Mouse (Mus musculus) retina, postnatal 7 days (tissue): ENCODE data around the gene Atpaf1.

Source experiments
- DNase-seq: peaks from one replicate; pipeline ENCODE4 v3.0.0-alpha.2; 2012; ENCODE audit warnings: low read depth, low spot score

The Atpaf1 gene

DNA sequence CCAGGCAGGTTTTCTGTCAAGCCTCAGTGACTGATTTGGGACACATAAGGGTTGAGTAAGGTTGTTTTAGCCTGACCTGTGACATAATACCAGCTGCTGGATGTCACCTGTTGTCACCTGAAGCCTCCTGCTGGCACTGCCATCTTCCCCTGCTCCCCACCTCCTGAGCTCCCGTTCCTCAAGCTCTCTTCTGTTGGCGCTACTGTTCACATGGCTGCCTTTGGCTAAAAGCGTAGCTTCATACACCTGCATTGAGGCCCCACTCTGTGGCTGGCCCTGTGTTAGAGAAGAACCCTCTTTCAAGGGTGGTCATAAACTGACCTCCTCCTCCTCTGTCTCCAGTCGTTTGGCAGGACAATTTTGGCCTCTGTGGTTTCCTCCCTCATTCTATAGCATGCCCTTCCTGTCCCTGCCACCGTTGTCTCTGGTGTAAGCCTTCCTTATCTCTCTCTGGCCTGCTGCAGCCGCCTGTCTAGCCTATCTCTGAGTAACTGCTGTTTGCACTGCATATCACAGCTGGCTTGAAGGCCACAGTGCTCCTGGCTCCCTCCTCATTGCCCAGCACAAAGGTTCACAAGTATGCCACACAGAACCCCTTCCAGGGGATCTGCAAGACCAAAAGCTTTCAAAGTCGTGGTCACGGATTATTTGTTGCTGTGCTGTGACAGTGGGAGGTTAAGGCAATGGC is 64.5 kb downstream of the Atpaf1 start:
- DNase-seq: no peak

DNA sequence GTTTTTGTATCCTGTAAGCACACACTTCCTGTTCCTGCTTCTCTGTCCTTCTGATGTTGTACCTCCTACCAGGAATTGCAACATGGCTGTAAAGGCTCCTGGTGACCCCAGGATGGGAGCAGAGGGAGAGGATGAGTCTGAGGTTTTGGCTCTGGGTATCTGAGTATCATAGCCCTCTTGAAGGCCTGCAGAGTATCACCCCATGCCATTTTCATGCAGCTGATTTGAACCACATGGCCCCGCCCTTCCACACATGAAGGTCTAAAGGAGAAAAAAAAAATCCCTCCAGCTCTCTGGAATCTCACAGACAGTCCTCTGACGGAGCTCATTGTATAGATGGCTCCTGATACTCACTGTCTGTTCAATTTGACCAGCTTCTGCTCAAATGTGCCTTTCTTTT is 65.5 kb downstream of the Atpaf1 start:
- no peak for DNase-seq

DNA sequence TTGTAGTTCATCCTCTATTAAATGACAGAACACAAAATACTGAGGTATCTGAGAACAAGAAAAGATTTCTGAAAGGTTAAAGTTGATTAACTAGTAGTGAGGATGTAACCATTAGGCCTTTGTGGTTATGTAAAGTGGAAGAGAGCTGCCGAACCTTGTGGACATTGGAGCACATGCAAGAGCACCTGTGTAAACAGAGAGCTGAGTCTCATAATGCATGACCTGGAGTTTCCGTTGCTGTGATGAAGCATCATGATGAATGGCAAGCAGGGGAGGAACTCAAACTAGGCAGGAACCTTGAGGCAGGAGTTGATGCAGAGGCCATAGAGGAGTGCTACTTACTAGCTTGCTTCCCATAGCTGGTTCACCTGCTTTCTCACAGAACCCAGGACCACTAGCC is 66.0 kb downstream of the Atpaf1 start:
- DNase-seq: no peak

DNA sequence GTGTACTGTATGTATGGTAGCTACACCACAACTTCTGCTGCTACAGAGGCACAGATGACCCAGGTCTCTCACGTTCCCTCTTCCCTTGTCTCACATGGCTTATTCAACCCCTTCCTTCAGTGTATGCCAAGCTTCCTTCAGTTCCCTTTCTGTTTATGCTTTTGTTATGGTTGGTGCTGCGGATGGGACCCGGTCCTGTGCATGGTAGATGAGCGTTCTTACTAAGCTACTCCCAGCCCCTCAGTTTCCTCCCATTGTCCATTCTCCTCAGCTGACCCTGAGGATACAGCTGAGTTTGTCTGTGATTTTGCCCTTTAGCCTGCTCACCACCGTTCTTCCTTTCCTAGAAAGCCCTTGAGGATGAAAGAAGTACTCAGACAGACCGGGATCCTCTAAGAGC is 67.0 kb downstream of the Atpaf1 start:
- no peak for DNase-seq

DNA sequence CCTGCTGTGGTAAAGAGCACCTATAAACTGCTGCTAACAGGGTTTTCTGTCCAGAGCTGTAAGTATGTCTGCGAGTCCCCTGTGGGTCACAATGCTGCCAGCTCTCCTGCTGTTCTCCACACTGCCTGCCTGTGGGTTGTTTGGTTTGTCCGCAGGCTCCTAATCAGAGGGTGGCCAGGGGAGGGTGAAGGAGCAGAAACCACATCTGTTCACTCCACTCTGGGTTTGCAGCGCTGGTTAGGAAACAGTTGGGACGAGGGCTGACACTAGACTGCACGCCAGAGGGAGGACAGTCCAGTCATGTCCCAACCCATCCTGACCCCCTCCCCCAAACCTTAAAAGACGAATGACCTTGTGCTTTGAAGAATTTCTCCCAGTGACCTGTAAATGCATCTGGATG is 70.5 kb downstream of the Atpaf1 start:
- DNase-seq: no peak

DNA sequence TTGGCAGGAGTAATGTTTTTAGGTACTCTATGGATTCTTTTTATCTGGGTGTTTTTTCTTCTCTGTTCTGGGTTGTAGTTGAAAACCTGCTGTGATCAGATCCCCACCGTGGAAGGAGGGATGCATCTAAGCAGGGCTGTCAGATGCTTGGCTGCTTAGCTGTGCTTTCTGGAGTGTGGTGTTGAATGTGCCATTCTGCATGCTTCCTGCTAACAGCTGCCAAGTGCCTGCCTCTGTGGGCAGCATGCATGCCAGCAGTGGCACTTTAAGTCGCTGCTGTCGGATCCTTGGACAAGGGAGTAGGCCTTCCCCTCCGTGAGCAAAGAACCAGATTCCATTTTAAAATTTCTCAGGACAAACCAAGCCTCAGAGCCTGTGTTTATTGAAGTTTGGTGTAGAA is 71.0 kb downstream of the Atpaf1 start:
- no peak for DNase-seq

DNA sequence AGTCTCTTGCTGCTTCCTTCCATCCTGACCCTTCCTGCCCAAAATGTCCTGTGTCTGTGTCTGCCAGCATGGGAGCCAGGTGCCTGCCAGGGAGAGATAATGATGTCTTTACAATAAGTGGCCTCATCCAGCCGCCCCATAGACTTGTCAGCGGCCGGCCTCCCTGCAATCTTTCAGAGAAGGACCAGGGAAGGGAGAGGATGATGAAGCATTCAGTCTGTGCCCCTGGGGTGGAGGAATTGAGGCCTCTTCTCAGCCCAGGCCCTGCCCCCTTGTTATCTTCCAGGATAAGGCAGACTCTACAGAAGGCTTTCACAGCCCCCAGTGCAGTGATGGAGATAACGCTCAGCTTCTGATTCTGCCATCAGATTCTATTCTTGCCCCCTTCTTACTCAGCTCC is 71.7 kb downstream of the Atpaf1 start:
- DNase-seq: no peak

DNA sequence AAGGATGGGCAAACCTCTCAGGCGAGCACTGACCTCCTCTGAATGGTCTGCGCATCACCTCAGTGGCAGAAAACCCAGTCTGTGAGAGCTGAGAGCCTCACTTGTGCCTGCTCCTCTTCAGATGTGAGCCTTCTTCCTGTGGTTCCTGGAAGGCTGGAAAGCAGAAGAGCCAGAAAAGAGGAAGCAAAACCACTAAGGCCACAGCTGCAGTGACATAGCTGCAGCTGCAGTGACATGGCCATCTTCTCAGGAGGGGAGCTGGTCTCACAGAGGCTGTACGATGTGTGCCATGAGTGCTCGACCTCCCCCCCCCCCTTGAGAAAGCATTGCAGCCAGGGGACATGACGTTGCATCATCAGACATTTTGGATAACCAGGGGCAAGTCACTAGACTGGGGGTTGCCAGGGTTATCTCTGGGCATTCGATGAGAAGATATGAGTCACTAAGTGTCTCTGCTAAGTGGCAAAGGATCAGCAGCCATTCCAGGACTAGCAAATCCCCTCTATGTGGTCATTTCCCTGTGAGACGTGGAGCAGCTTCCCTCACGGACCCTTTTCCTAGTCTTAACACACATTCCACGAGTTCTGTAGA is 72.8 kb downstream of the Atpaf1 start:
- DNase-seq: no peak

DNA sequence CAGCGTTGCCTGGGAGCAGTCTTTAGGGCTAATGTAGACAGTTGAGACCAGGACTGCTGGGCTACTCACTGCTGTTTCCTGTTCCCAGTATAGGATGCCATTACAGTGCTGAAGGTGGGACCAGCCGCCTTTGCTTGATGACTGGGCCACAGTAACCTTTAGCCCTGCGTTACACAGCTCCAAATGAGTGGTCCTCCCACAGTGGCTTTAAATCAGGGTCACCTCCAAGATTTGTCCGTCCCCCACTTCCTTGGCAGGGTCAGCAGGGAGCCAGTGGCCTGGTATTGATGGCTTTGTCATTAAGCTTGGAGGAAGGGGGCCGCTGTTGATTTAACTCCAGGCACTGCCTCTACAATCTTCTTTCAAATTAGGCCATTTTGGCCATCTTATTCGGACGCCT is 78.7 kb downstream of the Atpaf1 start:
- DNase-seq: no peak

DNA sequence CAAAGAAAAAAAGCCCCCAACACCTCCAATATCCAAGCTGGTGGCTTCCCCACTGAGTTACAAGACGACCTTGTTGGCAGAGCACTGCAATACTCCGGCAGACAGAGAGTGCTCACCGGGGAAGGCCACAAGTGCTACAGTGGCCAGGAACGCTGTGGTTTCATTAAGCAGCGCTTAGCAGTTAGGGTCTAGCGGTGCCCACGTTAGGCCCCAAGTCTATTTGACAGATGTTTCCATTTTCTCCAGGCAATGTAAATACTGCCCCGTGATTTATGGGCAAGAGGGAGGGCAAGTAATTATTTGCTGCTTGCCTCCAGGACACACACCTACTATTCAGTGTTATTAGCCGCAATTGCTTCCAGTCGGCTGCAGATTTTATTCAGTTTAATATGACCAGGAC is 79.3 kb downstream of the Atpaf1 start:
- DNase-seq: no peak
